Mouse (Mus musculus) layer of hippocampus, adult 8-10 months (tissue): ENCODE measurements at regions not wholly inside any gene's neighbourhood (a gene's known extent, or its start where the extent isn't known, plus 50 kb on each side); places are given as distances from the start of the nearest gene placed in this dataset.

Experiments
- DNase-seq, 2 experiments: peaks; one replicate each; pipeline ENCODE4 v3.0.0; 2022; ENCODE audit warnings: low spot score in 2 of 2

GRCm38 (mm10) chr2:66961808-66962519 lies 177.2 kb upstream of the Scn7a start:
- peak; percentile 8 to 29 for DNase-seq

- DNase-seq = no peak
Measured at GRCm38 (mm10) chr2:66941188-66941587, 156.5 kb upstream of the Scn7a start.

GRCm38 (mm10) chr2:66898032-66898431 lies 113.3 kb upstream of the Scn7a start:
- peak; percentile 7 to 21 for DNase-seq

GRCm38 (mm10) chr2:66867457-66868216 lies 82.9 kb upstream of the Scn7a start:
- no peak for DNase-seq
